Mouse (Mus musculus): ENCODE results near the gene Kcna2. TPM values are rescaled to one million over a fixed set of nuclear protein-coding genes. Genes with fewer than 3 reads are reported as not detected.
A peak's percentile ranks its signal among the peaks of the same experiment; 100 is the strongest.

Gene Kcna2
- 1.8 and 2.0 TPM in 2 replicates for polyA plus RNA-seq (2015; fragmentation: Nextera tagmentation; extraction: Ambion mirVana)

DNA sequence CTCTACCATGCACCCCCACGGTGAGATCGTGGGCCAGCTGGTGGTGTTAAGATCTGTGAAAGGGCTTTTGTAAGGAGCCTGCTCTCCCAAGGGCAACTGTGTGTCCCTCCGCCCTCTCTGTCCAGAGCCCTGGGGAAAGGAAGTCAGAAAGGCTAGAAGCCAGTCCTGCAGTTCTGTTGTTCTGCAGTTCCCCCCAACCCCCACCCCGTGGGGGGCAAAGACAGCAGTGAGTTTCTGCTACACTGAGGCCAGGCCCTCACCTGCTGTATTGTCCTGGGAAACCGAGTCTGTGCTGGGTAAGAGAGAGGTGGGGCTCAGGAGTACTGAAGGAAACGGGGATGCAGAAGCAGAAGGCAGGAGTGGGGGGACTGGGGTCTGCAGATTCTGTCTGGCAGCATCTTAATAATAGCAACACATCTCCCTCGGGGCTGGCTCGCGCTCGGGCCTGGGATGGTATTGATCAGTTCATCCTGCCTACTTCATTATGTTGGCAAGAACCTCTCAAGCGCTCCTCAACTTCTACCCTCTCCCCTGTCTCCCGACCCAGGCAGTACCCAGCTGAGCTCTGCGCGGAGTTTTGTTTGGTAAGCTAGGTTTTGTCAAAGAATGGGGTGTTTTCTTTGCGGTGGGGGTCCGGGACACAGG is at the start of gene Kcna2:
Kcna2 (plus strand) TSS at position 336 of the 645 bp plus-strand sequence.
- Histone ChIP-seq H3K4me1 (peaks cover 39% of the 10 kb centered on the region), H3K4me2 (peak within 1 kb of the TSS; percentile 88), H3K27me3 (replicated peaks) (peaks cover 9% of the 10 kb centered on the region), H3K36me3 (no peaks in the 10 kb centered on the region), H3K27ac (replicated peaks) (peak within 1 kb of the TSS; percentile 88), H3K9ac (replicated peaks) (peak within 1 kb of the TSS; percentile 70), H3K9me3 (replicated peaks) (no peaks in the 10 kb centered on the region), H3K4me3 (replicated peaks) (peak within 1 kb of the TSS; percentile 59)
- WGBS, result 1% methylated on average over 16 of the region's 16 CpGs
- ATAC-seq (ENCODE audit: low FRiP score), result peak; percentile 35

DNA sequence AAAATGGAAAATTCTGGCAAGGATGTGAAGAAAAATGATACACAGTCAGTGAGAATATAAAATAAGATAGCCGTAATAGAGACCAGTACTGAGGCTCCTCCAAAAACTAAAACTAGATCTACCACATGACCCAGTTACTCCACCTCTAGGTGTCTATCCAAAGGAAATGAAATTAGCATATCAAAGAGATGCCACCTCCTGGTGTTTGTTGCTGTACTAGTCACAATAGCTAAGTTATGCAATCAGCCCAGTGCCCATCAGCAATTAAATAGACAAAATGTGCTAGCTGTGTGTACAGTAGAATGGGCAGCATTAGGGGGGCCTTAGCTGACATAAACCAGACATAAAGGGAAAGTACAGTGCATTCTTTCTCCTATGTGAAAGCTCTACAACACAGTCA is 39.5 kb upstream of the Kcna2 start:
- no peaks in the 10 kb centered on the region for H3K4me1 ChIP-seq
- H3K27me3 ChIP-seq (replicated peaks), result no peaks in the 10 kb centered on the region
- H3K9me3 ChIP-seq (replicated peaks), result no peaks in the 10 kb centered on the region
- no peak overlapping the region for H3K4me3 ChIP-seq (replicated peaks)
- H3K36me3 ChIP-seq, result no peaks in the 10 kb centered on the region
- H3K9ac ChIP-seq (replicated peaks), result no peak overlapping the region
- H3K27ac ChIP-seq (replicated peaks), result no peak overlapping the region
- 97% methylated on average over 1 of the region's 1 CpGs for WGBS
- H3K4me2 ChIP-seq, result no peak overlapping the region
- no peak for ATAC-seq (ENCODE audit: low FRiP score)

DNA sequence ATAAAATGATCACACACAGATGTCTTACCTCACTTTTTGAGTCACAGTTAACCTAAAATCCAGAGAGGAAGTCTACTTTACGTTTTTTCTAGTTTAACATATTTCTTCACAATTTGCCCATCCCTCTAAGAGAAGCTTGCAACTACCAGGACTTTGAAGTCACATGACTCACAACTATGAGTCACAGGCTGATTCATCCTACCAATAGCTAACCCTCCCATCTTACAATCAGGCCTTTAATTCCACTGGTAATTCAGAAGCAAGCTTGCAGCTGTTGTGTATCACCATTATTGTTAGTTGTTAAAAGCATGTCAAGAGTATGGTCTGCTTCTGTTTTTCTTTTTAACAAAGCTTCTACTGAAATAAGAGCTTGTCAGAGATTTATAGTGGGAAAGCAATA is 38.2 kb upstream of the Kcna2 start:
- H3K27ac ChIP-seq (replicated peaks), result no peak overlapping the region
- no peak overlapping the region for H3K4me3 ChIP-seq (replicated peaks)
- H3K4me1 ChIP-seq, result no peaks in the 10 kb centered on the region
- no peaks in the 10 kb centered on the region for H3K9me3 ChIP-seq (replicated peaks)
- 78% methylated on average over 1 of the region's 1 CpGs for WGBS
- no peaks in the 10 kb centered on the region for H3K36me3 ChIP-seq
- no peak for ATAC-seq (ENCODE audit: low FRiP score)
- H3K27me3 ChIP-seq (replicated peaks), result no peaks in the 10 kb centered on the region
- H3K9ac ChIP-seq (replicated peaks), result no peak overlapping the region
- no peak overlapping the region for H3K4me2 ChIP-seq

DNA sequence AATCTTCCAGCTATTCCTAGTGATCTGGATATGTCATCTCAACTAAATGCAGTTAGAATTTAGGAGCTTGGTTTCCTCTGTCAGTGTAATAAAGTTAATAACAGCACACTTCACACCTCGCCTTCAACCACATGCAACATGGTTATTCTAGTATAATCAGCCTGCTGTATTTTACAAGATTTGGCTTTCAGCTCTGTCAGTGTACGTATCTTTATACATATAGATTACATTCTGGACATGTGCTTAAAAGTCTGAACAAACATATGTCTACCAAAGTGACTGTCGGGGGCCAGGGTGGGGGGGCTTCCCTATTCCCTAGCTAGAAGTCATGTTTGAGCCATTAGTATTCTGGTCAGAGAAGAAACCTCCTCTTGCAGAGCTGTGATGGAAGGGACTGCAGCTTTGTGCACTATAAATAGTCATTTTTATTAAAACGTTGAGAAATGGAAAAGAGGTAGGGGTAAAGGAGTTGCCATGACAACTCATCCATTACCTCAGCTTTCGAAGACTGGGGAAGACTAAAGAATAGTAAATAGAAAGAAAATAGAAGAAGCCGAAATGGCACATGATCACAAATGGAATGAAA is 35.3 kb upstream of the Kcna2 start:
- Histone ChIP-seq H3K9ac (replicated peaks) (no peak overlapping the region), H3K4me2 (no peak overlapping the region), H3K4me1 (no peaks in the 10 kb centered on the region), H3K4me3 (replicated peaks) (no peak overlapping the region), H3K27ac (replicated peaks) (no peak overlapping the region), H3K27me3 (replicated peaks) (no peaks in the 10 kb centered on the region), H3K9me3 (replicated peaks) (no peaks in the 10 kb centered on the region), H3K36me3 (no peaks in the 10 kb centered on the region)
- WGBS, result 62% methylated on average over 6 of the region's 6 CpGs
- peak; percentile 72; the same call in 1 of the 2 replicates for ATAC-seq (ENCODE audit: low FRiP score)

DNA sequence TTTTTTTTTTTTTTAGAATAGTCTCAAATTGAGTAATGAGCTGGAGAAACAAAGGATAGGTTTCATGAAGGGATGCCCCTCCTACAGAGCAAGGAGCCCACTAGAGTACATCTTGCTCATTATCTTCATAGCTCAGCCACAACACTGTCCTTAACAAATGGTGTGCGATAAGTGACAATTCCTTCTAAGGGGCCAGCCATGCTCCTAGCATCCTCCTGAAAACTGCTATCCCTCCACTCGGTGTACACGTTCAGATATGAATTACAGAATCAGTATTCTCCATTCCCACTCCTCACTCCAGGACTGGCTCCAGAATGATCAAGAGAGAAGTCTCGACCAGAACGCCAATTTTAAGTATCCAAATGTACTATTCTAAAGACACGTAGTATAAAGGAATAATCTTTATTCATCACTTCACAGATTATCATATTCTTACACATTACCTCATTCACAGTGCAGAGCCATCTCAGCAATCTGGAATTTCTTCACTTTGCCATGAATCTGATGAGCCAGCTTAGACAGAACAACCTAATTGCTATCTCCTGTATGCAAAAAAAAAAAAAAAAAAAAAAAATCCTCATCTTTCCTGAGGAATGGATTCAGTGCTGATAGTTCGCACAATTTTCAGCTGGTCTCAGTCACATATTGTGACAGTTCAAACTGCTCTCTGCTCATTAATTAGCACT is 34.6 kb upstream of the Kcna2 start:
- no peak for ATAC-seq (ENCODE audit: low FRiP score)
- no peaks in the 10 kb centered on the region for H3K4me1 ChIP-seq
- H3K36me3 ChIP-seq, result no peaks in the 10 kb centered on the region
- H3K4me2 ChIP-seq, result no peak overlapping the region
- no peak overlapping the region for H3K4me3 ChIP-seq (replicated peaks)
- H3K9me3 ChIP-seq (replicated peaks), result no peaks in the 10 kb centered on the region
- H3K9ac ChIP-seq (replicated peaks), result no peak overlapping the region
- H3K27me3 ChIP-seq (replicated peaks), result no peaks in the 10 kb centered on the region
- H3K27ac ChIP-seq (replicated peaks), result no peak overlapping the region
- 81% methylated on average over 7 of the region's 7 CpGs for WGBS

DNA sequence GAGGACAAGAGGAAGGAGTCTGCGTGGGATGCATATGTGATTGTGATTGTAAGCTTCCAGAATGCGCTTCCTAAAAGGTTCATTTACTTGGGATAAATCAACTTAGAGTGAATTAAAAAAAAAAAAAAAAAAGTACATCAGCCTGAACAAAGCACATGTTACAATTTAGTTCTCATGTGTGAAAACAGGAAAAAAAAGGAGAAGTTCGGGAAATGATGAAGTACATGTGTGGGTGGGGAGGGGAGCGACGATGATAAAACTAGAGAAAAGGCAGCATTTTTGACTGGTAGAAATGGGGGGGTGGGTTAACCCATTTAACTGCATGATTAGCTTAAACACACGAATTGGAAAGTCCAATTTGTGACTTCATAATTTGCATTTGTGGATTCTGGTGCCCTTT is 33.7 kb upstream of the Kcna2 start:
- no peak for ATAC-seq (ENCODE audit: low FRiP score)
- no peak overlapping the region for H3K9ac ChIP-seq (replicated peaks)
- H3K27me3 ChIP-seq (replicated peaks), result no peaks in the 10 kb centered on the region
- 80% methylated on average over 6 of the region's 6 CpGs for WGBS
- no peak overlapping the region for H3K4me3 ChIP-seq (replicated peaks)
- no peaks in the 10 kb centered on the region for H3K9me3 ChIP-seq (replicated peaks)
- no peak overlapping the region for H3K4me2 ChIP-seq
- no peaks in the 10 kb centered on the region for H3K36me3 ChIP-seq
- no peaks in the 10 kb centered on the region for H3K4me1 ChIP-seq
- H3K27ac ChIP-seq (replicated peaks), result no peak overlapping the region

DNA sequence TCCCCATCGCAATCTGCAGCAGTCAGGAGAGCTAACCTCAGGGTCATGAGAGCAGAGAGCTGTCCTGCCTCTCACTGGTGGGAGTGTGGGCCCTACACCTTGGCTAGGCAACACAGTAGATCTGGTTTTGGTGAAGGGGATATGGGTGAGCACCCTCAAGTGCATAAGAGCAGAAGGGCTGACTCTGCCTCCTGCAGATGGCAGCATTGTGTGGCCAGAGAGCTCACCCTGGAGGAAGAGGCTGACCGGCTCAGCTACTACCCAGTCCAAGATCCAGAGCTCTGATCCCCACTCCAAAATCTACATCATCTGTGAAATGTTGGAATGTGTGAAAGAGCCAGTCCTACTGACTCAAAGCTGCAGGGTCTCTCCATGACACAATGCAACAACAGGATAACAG is 27.1 kb upstream of the Kcna2 start:
- no peaks in the 10 kb centered on the region for H3K36me3 ChIP-seq
- H3K27ac ChIP-seq (replicated peaks), result no peak overlapping the region
- H3K9ac ChIP-seq (replicated peaks), result no peak overlapping the region
- H3K4me2 ChIP-seq, result no peak overlapping the region
- ATAC-seq (ENCODE audit: low FRiP score), result no peak
- no peak overlapping the region for H3K4me3 ChIP-seq (replicated peaks)
- WGBS, result 72% methylated on average over 2 of the region's 2 CpGs
- H3K9me3 ChIP-seq (replicated peaks), result no peaks in the 10 kb centered on the region
- H3K27me3 ChIP-seq (replicated peaks), result no peaks in the 10 kb centered on the region
- no peaks in the 10 kb centered on the region for H3K4me1 ChIP-seq

DNA sequence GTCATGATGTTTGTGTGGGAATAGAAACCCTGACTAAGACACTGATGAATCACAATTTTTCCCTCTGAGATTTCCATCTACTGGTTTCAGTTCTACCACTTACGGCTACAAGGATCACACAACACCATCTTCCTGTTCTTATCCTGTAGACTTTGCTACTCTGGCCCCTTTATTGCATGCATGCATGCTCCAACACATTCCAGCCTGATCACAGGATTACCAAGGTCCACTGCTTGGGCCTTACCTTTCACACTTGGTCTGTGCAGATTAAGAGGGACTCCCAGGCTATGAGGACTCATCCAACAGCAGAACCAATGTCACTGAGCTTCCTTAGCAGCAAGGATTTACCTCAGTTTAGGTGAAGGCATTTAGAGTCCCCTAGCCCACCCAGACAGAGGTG is 25.2 kb upstream of the Kcna2 start:
- H3K27ac ChIP-seq (replicated peaks), result no peak overlapping the region
- no peaks in the 10 kb centered on the region for H3K9me3 ChIP-seq (replicated peaks)
- WGBS, result 93% methylated on average over 1 of the region's 1 CpGs
- no peak for ATAC-seq (ENCODE audit: low FRiP score)
- no peak overlapping the region for H3K4me3 ChIP-seq (replicated peaks)
- no peaks in the 10 kb centered on the region for H3K36me3 ChIP-seq
- H3K9ac ChIP-seq (replicated peaks), result no peak overlapping the region
- H3K4me2 ChIP-seq, result no peak overlapping the region
- H3K4me1 ChIP-seq, result no peaks in the 10 kb centered on the region
- H3K27me3 ChIP-seq (replicated peaks), result no peaks in the 10 kb centered on the region

DNA sequence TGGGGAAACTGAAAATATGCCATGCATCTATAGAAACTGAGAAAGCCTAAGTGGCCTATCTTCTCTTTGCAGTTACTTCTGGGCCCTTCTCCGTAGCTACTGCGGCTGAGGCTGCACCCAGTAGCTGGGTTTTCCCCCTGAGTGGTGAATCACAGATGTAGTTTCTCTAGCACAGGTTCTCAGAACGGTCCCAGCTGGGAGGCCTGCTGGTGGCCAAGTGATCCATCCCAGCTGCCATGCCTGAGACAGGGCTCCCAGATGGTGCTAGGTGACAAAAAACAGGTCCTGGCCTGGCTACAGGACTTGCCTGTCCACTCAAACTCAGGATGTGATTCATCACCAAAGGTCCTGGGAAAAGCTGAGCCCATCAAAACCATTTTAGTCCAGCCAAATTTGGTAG is 24.3 kb upstream of the Kcna2 start:
- ATAC-seq (ENCODE audit: low FRiP score), result no peak
- WGBS, result 92% methylated on average over 3 of the region's 3 CpGs
- H3K4me3 ChIP-seq (replicated peaks), result no peak overlapping the region
- no peak overlapping the region for H3K9ac ChIP-seq (replicated peaks)
- H3K27me3 ChIP-seq (replicated peaks), result no peaks in the 10 kb centered on the region
- H3K27ac ChIP-seq (replicated peaks), result no peak overlapping the region
- no peaks in the 10 kb centered on the region for H3K9me3 ChIP-seq (replicated peaks)
- H3K36me3 ChIP-seq, result no peaks in the 10 kb centered on the region
- no peaks in the 10 kb centered on the region for H3K4me1 ChIP-seq
- H3K4me2 ChIP-seq, result no peak overlapping the region

DNA sequence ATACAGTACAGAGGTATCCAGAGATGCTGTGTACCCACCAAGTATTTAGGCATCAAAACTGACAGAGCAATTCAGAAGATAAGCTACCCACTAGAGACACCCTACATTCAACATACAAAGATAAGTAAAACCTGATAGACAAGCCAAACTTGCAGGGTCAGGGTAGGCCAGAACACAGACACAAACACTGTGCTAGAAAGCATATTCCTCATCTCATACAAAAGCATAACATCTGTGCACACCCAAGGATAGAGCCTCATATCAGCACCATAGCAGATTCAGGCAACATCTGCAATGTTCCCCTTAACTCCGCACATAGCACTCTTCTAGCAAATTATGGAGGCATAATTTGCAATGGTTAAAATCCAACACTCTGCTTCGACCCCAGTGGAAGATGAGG is 23.8 kb upstream of the Kcna2 start:
- Histone ChIP-seq H3K4me3 (replicated peaks) (no peak overlapping the region), H3K27me3 (replicated peaks) (no peaks in the 10 kb centered on the region), H3K4me1 (no peaks in the 10 kb centered on the region), H3K9ac (replicated peaks) (no peak overlapping the region), H3K9me3 (replicated peaks) (no peaks in the 10 kb centered on the region), H3K4me2 (no peak overlapping the region), H3K27ac (replicated peaks) (no peak overlapping the region), H3K36me3 (no peaks in the 10 kb centered on the region)
- 90% methylated on average over 2 of the region's 2 CpGs for WGBS
- ATAC-seq (ENCODE audit: low FRiP score), result no peak

DNA sequence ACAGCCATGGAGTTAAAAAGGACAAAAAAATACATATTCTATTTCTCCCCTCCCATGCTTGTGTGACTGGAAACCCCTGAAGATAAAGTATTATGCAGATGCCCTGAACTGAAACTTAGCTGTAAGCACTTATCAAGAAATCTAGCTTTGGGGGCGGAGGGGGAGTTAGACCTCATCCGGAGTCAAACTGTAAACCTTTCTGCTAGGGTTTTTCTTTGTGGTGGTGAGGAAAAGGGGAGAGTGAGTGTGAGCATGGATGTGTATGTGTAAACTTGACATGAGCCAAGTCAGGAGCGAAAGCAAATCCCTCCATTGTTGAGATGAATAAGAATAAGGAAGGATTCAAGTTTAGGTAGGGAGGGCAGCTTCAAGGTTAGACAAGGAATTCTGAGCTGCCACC is 20.1 kb upstream of the Kcna2 start:
- no peak overlapping the region for H3K27ac ChIP-seq (replicated peaks)
- no peaks in the 10 kb centered on the region for H3K27me3 ChIP-seq (replicated peaks)
- H3K4me1 ChIP-seq, result no peaks in the 10 kb centered on the region
- ATAC-seq (ENCODE audit: low FRiP score), result no peak
- H3K4me3 ChIP-seq (replicated peaks), result no peak overlapping the region
- H3K4me2 ChIP-seq, result no peak overlapping the region
- no peaks in the 10 kb centered on the region for H3K36me3 ChIP-seq
- no peak overlapping the region for H3K9ac ChIP-seq (replicated peaks)
- WGBS, result 95% methylated on average over 3 of the region's 3 CpGs
- H3K9me3 ChIP-seq (replicated peaks), result no peaks in the 10 kb centered on the region

DNA sequence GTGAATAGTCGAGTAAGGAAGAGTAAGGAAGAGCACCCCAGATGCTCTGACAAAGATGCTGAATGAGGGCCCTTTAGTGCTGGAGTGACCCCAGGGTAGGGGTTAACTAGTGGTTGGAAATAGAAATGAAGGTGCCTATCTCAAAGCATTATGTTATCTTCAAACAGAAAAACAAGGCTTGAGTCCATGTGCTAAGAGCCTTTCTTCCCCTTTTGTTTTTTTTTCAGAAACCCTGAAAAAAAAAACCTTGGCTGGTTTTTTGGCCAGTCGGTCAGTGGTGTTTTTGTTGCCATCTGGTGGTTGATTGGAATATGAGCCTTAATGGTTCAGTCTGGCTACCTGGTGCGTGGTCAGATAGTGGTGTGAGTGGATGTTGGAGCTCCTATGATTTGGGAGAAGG is 19.7 kb upstream of the Kcna2 start:
- no peak for ATAC-seq (ENCODE audit: low FRiP score)
- Histone ChIP-seq H3K4me3 (replicated peaks) (no peak overlapping the region), H3K4me2 (no peak overlapping the region), H3K4me1 (no peaks in the 10 kb centered on the region), H3K36me3 (no peaks in the 10 kb centered on the region), H3K27ac (replicated peaks) (no peak overlapping the region), H3K27me3 (replicated peaks) (no peaks in the 10 kb centered on the region), H3K9ac (replicated peaks) (no peak overlapping the region), H3K9me3 (replicated peaks) (no peaks in the 10 kb centered on the region)
- WGBS, result 30% methylated on average over 3 of the region's 3 CpGs
